Mouse (Mus musculus): ENCODE results near the gene Slc2a9.

Slc2a9 gene

GRCm38 (mm10) chr5:38502992-38503391 lies at the start of gene Slc2a9:
Gene Slc2a9, minus strand, starts transcription at chr5:38503143.
- DNase-seq: no peak

DNA sequence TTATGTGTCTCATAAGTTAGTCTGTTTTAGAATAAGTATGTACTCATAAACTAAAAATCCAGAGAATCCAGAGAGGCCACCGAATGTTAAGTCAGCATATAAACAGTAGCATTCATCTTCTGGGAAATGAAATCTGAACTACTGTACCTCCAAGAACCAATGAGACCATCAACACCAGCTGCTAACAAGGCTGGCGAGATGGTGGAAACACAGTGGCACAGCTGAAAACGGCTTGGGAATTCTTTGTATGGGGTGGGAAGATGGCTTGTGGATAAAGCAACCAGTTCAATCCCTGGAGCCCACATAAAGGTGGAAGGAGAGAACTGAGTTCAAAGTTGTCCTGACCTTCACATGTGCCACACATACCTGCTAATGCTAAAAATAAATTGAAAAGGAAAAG lies 49.7 kb upstream of the Slc2a9 start:
- no peak for DNase-seq

- DNase-seq: no peak
These were observed 47.4 kb upstream of the Slc2a9 start for GRCm38 (mm10) chr5:38550221-38550768.

DNA sequence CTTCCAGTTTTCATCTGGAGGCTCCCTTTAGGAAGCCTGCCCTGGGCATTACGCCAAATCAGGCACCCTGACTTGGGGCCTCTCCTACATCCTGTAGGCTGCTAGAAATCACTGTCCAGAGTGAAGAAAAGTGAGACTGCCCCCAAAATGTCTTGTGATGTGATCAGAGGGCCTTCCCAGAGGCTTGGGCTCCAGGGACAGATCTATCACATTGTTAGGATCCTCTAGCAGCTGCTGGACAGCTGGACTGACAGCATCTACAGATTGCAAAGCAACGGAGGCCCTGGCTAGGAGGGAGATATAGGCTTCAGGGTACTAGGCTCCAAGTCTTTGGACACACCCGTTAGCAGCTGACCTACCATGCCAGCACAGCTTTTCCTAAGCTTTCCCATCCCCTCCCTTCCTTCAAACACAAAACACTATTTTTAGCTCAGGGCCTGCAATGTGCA lies 46.5 kb upstream of the Slc2a9 start:
- peak; percentile 62 to 66 for DNase-seq

DNA sequence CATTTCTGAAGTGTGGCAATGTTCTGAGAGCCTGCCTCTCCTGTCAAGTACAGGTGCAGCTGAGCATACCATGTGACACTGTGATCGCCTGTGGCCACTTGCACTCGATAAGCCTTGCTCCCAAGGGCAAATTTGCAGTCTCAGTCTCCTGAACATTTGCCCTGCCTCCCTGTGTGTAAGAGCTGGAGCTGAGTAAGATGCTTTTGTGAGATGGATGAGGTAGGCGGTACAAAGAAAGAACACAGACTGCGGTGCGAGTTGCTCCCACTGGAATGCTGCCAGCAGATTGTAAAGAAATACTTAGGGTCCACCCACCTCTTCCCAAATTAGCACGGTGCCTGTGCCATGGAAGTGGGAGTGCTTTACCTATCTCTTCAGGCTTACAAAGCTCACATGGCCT lies 44.4 kb upstream of the Slc2a9 start:
- no peak for DNase-seq

- peak in 1 of 2 experiments; percentile 15 for DNase-seq
These were observed 41.8 kb upstream of the Slc2a9 start for GRCm38 (mm10) chr5:38544423-38545415.

DNA sequence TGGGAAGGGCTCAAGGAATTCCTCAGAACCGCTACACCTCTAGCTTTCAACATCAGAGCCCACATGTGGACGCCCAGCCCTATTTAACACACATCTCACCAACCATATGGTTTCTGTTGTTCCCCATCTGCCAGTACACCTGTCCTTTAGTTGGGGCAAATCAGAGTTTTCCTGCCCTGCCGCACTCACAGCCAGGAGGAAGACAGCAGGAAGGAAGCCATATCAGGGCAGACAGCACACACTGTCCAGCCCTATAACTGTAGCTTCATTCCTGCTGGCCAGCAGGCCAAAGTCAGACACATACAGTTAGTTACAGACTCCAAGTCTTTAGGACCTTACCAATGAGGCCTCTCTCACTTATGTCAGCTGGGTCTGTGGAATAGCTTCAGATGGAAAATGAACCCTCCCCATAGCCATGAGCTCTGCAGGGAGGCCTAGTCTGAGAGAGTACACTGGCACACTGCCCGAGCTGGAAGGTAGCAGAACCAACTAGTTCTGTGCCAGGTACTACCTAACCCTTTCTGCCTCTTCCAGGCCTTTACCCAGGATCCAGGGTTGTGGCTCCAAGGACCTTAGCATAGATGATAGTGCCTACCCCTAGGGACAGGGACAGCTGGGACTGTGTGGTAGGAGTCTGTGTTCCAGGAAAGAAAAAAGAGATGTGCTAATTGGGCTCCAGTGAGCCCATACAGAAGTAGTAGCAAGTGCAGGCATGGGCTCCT lies 40.7 kb upstream of the Slc2a9 start:
- DNase-seq: no peak

DNA sequence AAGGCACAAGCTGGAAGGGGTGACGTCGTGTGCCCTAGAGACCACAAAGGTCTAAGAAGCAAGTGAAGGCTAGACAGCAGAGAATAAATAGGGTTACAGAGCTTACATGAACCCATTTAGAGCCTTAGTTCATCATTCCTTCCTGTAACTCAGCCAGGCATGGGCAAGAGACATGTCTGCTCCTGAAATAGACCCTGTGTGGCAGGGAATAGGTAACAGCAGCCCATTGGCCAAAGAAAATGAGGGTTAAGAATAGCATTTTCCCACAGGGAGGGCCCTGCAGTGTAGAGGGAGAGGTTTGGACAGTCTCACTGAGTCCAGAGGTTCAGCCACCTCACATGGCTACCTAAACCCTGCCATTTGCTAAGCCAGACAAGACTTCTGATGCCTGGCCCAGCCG lies 38.8 kb upstream of the Slc2a9 start:
- DNase-seq: no peak

DNA sequence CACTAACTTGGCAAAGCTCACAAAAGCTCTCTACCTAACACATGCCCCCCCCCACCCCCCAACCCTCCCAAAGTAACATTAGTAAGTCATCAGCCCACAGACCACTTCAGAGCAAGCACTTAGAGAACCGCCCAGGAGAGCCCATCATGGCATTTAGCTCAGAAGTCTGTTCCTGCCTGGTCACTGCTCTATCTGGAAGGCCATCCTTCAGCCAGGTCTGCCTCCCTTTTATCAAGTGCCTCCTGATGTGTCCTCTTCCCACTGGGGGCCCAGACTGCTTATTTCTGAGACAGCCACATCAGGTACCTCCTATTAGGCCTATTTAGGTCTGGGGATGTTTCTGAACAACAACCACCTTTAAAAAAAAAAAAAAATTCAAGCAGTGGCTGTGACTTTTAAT lies 38.0 kb upstream of the Slc2a9 start:
- DNase-seq: no peak

DNA sequence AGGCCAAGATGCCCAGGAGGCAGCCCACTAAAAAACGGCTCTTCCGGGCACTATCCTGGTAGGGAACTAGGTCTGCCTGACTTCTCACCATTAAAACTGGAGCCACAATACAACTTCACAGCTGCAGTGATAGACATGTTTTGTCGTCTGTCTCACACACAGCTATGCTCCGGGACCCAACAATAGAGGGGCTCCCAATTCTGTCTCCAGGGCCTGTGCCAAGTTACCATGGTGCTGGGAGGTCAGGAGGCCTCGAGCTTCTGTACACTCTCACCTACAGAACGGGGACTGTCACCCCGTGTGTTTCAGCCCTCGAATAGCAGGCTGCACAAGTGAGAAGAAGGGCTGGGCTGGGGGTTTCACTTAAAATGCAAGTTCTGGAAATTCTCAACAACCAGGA lies 35.6 kb upstream of the Slc2a9 start:
- DNase-seq: no peak

DNA sequence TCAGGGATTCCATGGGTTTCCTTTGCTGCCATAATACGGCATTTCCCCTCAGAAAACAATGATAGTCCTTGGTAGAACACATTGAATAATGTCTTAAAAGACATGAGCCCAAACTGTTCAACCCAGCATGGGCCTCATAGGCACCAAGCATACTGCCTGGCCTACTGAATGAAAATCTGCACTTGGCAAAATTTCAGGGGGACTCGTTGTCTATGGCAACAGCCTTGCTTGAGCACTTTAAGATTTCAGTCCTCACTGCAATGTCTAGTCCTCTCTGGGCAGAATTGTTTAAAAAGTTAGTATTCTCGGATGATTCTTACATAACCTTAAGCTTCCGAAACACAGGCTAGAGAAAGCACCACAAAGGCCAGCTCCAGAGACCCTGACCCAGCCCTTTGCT lies 34.9 kb upstream of the Slc2a9 start:
- no peak for DNase-seq

DNA sequence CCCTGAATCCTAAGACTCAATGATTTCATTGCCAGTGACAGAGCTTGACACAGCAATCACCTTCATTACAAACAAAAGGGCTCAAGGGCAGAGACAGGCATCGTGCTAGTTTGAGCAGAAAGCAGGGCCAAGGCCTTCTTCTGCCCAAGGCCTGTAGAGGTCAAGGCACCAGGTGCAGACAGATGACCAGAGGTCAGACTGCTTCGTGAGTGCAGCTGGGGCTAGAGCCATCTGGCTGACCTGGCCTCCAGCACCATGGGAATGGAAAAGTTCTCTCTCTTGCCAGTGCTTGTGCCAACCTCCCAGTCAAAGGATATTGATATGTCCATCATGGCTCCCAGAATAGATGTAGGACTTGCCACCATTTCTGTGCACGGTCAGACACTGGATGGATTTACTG lies 33.9 kb upstream of the Slc2a9 start:
- DNase-seq: no peak

GRCm38 (mm10) chr5:38532084-38532483 lies 29.1 kb upstream of the Slc2a9 start:
- DNase-seq: no peak

GRCm38 (mm10) chr5:38529724-38530428 lies 26.9 kb upstream of the Slc2a9 start:
- DNase-seq: peak; percentile 10 to 14

GRCm38 (mm10) chr5:38522977-38523376 lies 20.0 kb upstream of the Slc2a9 start:
- DNase-seq: no peak

GRCm38 (mm10) chr5:38520838-38521237 lies 17.9 kb upstream of the Slc2a9 start:
- no peak for DNase-seq

DNA sequence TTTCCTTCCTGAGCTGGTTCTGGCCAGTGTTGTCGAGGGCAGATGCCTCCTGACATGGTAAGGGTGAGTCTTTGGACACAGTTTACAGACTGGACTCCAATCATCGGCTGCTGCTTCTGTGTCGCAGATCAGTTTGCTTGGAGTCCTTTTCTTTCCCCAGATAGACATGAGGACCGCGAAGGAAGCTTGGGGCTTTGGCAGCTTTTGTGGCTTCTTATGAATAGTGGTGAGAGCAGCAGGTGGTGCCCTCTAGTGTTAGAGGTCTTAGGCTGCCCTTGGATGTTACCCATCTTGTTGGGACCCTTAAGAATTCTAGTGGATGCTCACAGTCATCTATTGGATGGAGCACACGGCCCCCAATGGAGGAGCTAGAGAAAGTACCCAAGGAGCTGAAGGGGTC lies 13.3 kb upstream of the Slc2a9 start:
- peak; percentile 34 to 55 for DNase-seq

- no peak for DNase-seq
These were observed 10.0 kb upstream of the Slc2a9 start for GRCm38 (mm10) chr5:38512991-38513390.

- no peak for DNase-seq
These were observed 6.6 kb upstream of the Slc2a9 start for GRCm38 (mm10) chr5:38509568-38509967.

DNA sequence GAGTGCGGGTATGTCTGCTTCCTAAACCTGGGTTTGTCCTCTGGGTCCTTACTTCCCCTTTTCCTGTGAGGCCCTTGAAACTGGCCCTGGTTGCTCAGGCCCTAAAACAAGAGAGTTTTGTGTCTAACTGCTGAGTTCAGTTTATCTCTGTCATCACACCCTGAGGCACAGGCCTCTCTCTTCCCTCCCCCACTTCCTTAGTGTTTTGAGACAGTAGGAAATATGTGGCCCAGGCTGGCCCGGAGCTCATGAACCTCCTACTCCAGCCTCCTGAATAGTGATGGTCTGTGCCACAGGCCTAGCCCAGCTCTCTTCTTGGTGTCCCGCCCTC lies 2.5 kb upstream of the Slc2a9 start:
- no peak for DNase-seq

GRCm38 (mm10) chr5:38504747-38505434 lies 1.9 kb upstream of the Slc2a9 start:
- no peak for DNase-seq

DNA sequence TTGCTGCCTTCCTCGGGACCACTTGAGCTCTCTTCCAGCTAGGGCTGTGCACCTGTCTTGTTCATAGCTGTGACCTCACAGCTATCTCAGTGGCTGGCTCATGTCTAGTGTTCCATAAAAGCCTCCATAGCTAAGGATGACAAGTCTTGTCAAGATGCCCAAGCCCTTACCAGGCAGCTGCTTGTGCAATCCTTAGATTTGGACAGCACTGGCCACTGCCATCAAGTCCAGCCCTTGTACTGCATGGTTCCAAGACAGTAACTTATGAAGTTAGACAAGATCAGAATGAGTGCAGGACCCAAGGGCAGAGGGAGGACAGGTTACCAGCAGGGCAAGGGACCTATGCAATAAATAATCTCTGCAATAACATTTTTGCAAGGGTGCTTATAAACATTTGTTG lies 1.2 kb upstream of the Slc2a9 start:
- no peak for DNase-seq

Data from kidney, postnatal 4 days (tissue).